Mouse (Mus musculus) intestine, embryonic 15.5 days (tissue): ENCODE results near the gene Acer3. TPM values are rescaled to one million over a fixed set of nuclear protein-coding genes. Genes with fewer than 3 reads are reported as not detected.
A peak's percentile ranks its signal among the peaks of the same experiment; 100 is the strongest.

Experiments
- ATAC-seq: fragments of 200-750 bp; cut with Nextera tagmentation; 2 replicates; pipeline ENCODE4 v1.8.0; 2017; ENCODE audit warnings: moderate TSS enrichment, moderate library complexity
- H3K27ac ChIP-seq: fragments of 300-500 bp; sonication (generic); 2 replicates; pipeline ENCODE4 v1.5.1; 2015; ENCODE audit warnings: mild to moderate bottlenecking, inconsistent platforms
- H3K27me3 ChIP-seq: fragments of 300-500 bp; sonication (generic); replicated peaks from 2 replicates; pipeline ENCODE4 v1.6.1; 2015; ENCODE audit warnings: inconsistent platforms
- H3K36me3 ChIP-seq: fragments of 300-500 bp; sonication (generic); 2 replicates; pipeline ENCODE4 v1.6.1; 2015; ENCODE audit warnings: inconsistent platforms
- H3K4me1 ChIP-seq: fragments of 300-500 bp; sonication (generic); replicated peaks from 2 replicates; pipeline ENCODE4 v1.6.1; 2015; ENCODE audit warnings: inconsistent platforms
- H3K4me2 ChIP-seq: fragments of 300-500 bp; sonication (generic); replicated peaks from 2 replicates; pipeline ENCODE4 v1.6.1; 2015; ENCODE audit warnings: mild to moderate bottlenecking, inconsistent platforms
- H3K4me3 ChIP-seq: fragments of 300-500 bp; sonication (generic); replicated peaks from 2 replicates; pipeline ENCODE4 v1.5.1; 2015; ENCODE audit warnings: inconsistent platforms
- H3K9ac ChIP-seq: fragments of 300-500 bp; sonication (generic); 2 replicates; pipeline ENCODE4 v1.6.1; 2015; ENCODE audit warnings: inconsistent platforms
- H3K9me3 ChIP-seq: fragments of 300-500 bp; sonication (generic); 2 replicates; pipeline ENCODE4 v1.6.1; 2016; ENCODE audit warnings: inconsistent platforms
- WGBS: fragments of 180-500 bp; shearing (Covaris S2); methylation state at CpG from one replicate; pipeline ENCODE4 v1.1.7; 2015; 5-methylcytosine and 5-hydroxymethylcytosine counted together
- polyA plus RNA-seq: library from polyadenylated mRNA; unstranded; fragments of >200 nt; fragmentation: Nextera tagmentation; extraction: Ambion mirVana; gene quantifications from 2 replicates; pipeline ENCODE4 v1.2.1, GENCODE M21; 2015

Gene Acer3
- polyA plus RNA-seq = 20.0 and 20.5 TPM in 2 replicates

DNA sequence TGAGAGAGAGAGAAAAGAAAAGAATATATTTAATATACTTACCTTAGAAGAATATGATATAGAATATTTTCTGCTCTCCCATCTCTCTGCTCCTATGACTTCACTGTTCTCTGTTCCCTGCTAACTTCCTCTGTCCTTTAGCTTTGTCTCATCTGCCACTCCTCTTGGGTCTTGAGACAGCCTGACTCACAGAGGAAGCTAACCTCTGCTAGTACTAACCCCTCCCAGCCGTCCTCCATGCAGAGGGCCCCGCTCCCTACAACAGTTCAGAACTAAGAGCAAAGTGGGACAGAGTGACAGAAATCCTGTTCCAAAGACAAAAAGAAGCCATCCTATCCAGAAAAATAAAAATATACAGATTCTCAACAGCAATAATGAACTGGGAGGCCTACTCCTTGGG, at the start of gene Acer3:
Gene Acer3, minus strand, starts transcription at position 126 of the 400 bp plus-strand sequence.
- WGBS = 77% methylated on average over 2 of the region's 2 CpGs
- H3K36me3 ChIP-seq = no peaks in the 10 kb centered on the region
- H3K27ac ChIP-seq = no peak within 1 kb of the TSS
- no peaks in the 10 kb centered on the region for H3K9me3 ChIP-seq
- peaks cover 9% of the 10 kb centered on the region; the same call in 1 of the 2 replicates for H3K4me1 ChIP-seq
- ATAC-seq = no peak
- no peaks in the 10 kb centered on the region for H3K27me3 ChIP-seq
- H3K4me3 ChIP-seq = no peak within 1 kb of the TSS
- no peak within 1 kb of the TSS for H3K9ac ChIP-seq
- H3K4me2 ChIP-seq = no peak within 1 kb of the TSS

GRCm38 (mm10) chr7:98369762-98370369, 48.9 kb upstream of the Acer3 start:
- Histone ChIP-seq H3K4me2 (no peak overlapping the region), H3K36me3 (no peaks in the 10 kb centered on the region), H3K9me3 (no peaks in the 10 kb centered on the region), H3K4me1 (no peaks in the 10 kb centered on the region; the same call in 1 of the 2 replicates), H3K9ac (no peak overlapping the region), H3K4me3 (no peak overlapping the region), H3K27me3 (no peaks in the 10 kb centered on the region), H3K27ac (no peak overlapping the region)
- ATAC-seq = no peak
- 64% methylated on average over 10 of the region's 10 CpGs for WGBS

DNA sequence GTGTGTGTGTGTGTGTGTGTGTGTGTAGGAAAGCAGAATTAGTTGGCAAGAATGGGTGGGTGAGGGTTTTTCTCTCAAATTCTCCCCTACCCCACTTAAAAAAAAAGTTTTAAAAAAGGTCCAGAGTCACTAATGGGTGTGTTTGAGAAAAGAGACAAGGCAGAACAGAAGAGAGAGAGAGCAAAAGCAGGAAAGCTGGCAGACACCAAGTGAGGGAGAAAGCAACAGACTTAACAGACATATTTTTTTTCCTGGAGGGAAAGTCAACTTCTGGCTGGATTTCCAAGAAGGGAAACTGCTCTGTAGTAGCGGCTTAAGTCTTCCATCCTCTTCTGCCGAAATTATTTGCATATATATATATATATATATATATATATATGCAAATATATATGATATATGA, 40.7 kb upstream of the Acer3 start:
- no peaks in the 10 kb centered on the region for H3K9me3 ChIP-seq
- no peaks in the 10 kb centered on the region for H3K36me3 ChIP-seq
- H3K4me3 ChIP-seq = peak overlapping the region; percentile 81
- H3K4me1 ChIP-seq = peaks cover 18% of the 10 kb centered on the region
- no peak overlapping the region for H3K9ac ChIP-seq
- peak overlapping the region; percentile 95 for H3K4me2 ChIP-seq
- 20% methylated on average over 2 of the region's 2 CpGs for WGBS
- peak; percentile 18 for ATAC-seq
- H3K27me3 ChIP-seq = no peaks in the 10 kb centered on the region
- H3K27ac ChIP-seq = peak overlapping the region; percentile 90

DNA sequence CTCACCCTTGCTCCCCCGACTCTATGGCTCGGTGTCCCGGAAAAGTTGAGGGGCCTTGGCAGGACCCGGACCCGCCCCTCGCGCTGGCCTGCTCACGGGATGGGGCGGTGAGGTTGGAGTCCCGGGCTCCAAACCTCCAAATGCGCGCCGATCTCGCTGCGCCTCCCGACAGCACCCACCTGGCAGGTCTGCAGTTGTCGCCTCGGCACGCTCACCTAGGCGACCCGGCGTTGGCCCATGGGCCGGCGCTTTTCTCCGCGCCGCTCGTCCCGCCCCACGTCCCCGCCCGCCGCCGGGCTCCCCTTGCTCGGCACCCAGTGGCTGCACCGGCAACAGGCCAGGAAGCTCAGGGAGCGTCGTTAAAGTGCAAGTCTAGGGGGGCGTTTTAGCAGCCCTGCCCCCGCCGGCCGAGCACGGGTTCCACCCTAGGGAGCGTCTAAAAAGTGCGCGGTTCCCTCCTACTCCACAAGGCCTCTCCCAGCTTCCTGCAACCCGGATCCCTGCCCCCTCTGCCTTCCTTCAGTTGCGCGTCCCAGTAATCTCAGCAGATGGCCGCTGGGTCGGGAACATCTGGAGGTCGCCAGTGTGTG, 40.1 kb upstream of the Acer3 start, which contains the start of gene Tsku:
Gene Tsku, minus strand, starts transcription at position 266 of the 590 bp plus-strand sequence.
- Histone ChIP-seq H3K4me2 (peak within 1 kb of the TSS; percentile 95), H3K4me3 (peak within 1 kb of the TSS; percentile 81), H3K27ac (peak within 1 kb of the TSS; percentile 90), H3K36me3 (no peaks in the 10 kb centered on the region), H3K27me3 (no peaks in the 10 kb centered on the region), H3K9ac (peak within 1 kb of the TSS; percentile 78), H3K9me3 (no peaks in the 10 kb centered on the region), H3K4me1 (peaks cover 23% of the 10 kb centered on the region)
- peak; percentile 94 for ATAC-seq
- WGBS = under 1% methylated on average over 52 of the region's 52 CpGs

- no peaks in the 10 kb centered on the region for H3K36me3 ChIP-seq
- H3K4me2 ChIP-seq = peak overlapping the region; percentile 95
- H3K27ac ChIP-seq = peak overlapping the region; percentile 90
- H3K27me3 ChIP-seq = no peaks in the 10 kb centered on the region
- H3K4me3 ChIP-seq = peak overlapping the region; percentile 81
- ATAC-seq = peak; percentile 18
- peak overlapping the region; percentile 78 for H3K9ac ChIP-seq
- H3K9me3 ChIP-seq = no peaks in the 10 kb centered on the region
- 0% methylated on average over 20 of the region's 20 CpGs for WGBS
- peaks cover 28% of the 10 kb centered on the region for H3K4me1 ChIP-seq
Measured at GRCm38 (mm10) chr7:98360621-98360990, 39.6 kb upstream of the Acer3 start.

DNA sequence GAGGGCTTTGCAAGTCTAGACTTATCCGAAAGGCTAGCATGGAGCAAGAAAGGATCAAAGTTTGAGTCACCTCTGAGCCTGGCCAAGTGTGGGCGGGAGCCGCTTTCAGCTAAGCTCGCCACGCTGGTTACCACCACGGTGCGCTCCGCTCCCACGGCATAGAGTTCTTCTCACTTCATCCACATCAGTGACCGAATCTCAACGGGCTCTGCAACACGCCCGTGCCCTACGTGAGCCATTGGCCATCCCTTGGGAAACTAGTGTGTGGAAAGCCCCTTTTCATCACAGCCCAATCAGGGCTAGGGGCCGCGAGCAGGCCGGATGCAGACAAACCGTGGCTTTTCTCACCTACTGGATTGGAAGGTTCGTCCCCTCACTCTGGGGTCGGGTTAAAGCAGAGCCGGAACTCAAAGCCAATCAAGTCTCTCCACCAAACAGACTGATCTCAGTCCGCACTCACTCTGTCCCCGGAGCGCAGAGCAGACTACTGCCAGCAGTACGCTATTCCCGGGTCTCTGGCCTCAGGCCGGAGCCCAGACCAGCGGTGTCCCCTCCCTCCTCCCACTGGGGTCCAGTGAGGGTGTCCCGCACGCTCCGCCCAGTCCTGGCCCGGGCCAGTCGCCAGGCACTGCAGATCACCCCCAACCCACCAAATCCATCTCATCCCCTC, 39.1 kb upstream of the Acer3 start:
- Histone ChIP-seq H3K4me2 (peak overlapping the region; percentile 95), H3K27ac (peak overlapping the region; percentile 90), H3K9me3 (no peaks in the 10 kb centered on the region), H3K36me3 (no peaks in the 10 kb centered on the region), H3K4me3 (peak overlapping the region; percentile 81), H3K9ac (peak overlapping the region; percentile 78), H3K27me3 (no peaks in the 10 kb centered on the region), H3K4me1 (peaks cover 34% of the 10 kb centered on the region)
- peak; percentile 32 for ATAC-seq
- under 1% methylated on average over 33 of the region's 33 CpGs for WGBS

DNA sequence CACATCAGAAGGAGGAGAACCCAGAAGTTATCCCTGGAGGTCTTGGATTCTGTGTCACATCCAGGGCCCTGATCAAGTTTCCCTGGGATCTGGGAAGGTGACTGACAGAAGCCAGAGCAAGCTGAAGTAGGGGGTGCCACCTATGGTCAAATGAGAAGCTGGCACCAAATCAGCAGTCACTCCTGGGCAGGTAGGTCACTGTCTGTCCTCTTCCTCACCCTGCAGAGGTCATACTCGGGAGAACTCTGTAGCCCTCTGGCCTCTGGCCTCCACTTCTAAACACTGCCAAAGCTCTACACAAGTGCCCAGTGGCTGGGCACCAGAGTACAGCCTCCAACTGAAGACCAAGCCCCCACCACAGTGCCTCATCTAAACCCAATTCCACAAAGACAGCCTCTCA, 37.0 kb upstream of the Acer3 start:
- Histone ChIP-seq H3K27ac (no peak overlapping the region), H3K9ac (no peak overlapping the region), H3K4me3 (no peak overlapping the region), H3K36me3 (no peaks in the 10 kb centered on the region), H3K9me3 (no peaks in the 10 kb centered on the region), H3K27me3 (no peaks in the 10 kb centered on the region), H3K4me1 (peaks cover 43% of the 10 kb centered on the region), H3K4me2 (no peak overlapping the region)
- WGBS = 69% methylated on average over 1 of the region's 1 CpGs
- no peak for ATAC-seq

DNA sequence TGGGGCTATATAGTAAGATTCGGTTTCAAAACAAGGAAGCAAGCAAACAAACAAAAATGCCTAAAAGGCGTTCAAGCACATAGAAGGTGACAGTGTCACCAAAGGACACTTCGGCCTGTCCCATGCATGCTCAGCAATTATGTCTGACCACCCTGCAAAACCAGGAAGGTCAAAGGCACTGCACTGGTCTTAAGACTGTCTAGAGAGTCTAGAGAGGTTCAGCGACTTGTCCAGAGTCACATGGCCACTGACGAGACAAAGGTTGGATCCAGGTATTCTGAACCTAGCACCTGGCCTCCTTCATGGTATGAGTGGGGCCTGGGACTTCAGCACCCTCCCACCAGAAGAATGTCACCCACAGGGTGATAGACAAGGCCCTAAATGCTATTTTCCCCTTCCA, 36.3 kb upstream of the Acer3 start:
- H3K4me1 ChIP-seq = peaks cover 41% of the 10 kb centered on the region

GRCm38 (mm10) chr7:98354921-98355310, 33.9 kb upstream of the Acer3 start:
- Histone ChIP-seq H3K9me3 (no peaks in the 10 kb centered on the region), H3K9ac (0 out of 2 replicates have a peak overlapping the region, but pooled peaks have one; percentile 17), H3K27ac (peak overlapping the region; percentile 0; the same call in 1 of the 2 replicates), H3K27me3 (no peaks in the 10 kb centered on the region), H3K36me3 (peaks cover 18% of the 10 kb centered on the region), H3K4me1 (peaks cover 34% of the 10 kb centered on the region), H3K4me3 (no peak overlapping the region), H3K4me2 (peak overlapping the region; percentile 35)
- ATAC-seq = peak; percentile 59
- WGBS = 31% methylated on average over 4 of the region's 4 CpGs

More for the DNA sequence above, 36.3 kb upstream of the Acer3 start:
- H3K4me2 ChIP-seq = no peak overlapping the region
- no peaks in the 10 kb centered on the region for H3K27me3 ChIP-seq
- ATAC-seq = no peak
- H3K4me3 ChIP-seq = no peak overlapping the region
- H3K27ac ChIP-seq = no peak overlapping the region
- no peak overlapping the region for H3K9ac ChIP-seq
- 82% methylated on average over 5 of the region's 5 CpGs for WGBS
- H3K36me3 ChIP-seq = 0 out of 2 replicates have a peak, but pooled peaks cover 1% of the 10 kb centered on the region
- no peaks in the 10 kb centered on the region for H3K9me3 ChIP-seq

DNA sequence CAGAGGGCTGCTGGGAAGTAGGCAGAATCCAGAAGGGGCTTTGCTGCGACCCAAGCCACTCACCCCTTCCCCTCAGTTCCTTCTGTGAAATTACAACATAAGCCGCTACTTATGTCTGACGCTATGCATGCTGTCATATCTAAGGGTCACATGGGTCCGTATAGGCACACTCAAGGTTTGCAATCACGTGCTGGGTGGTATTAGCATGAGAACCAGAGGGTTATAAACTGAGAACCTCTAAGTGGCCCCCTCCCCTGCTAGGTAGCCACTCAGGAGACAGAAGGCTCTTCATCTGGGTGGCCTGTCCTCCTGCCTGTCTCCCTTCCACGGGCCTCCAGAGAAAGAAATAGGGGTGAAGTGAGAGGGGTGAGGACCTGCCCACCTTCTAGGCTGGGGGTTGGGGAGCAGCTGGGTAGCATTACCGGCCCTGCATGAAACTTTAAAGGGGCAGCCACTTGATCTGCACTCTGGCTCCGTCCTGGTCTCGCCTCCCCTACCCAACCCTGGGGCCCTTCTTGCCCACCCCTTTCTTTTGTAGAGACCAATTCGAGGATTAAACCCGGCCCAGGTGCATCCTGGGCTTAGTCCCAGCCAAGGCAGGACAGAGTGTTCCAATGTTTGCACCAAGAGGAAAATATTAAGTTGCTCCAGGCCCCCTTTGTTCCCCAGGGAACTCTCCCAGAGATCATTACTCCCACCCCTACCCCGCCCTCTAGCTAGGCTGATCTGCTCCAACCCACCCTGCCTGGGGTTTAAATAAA, 33.3 kb upstream of the Acer3 start:
- peak; percentile 51 for ATAC-seq

DNA sequence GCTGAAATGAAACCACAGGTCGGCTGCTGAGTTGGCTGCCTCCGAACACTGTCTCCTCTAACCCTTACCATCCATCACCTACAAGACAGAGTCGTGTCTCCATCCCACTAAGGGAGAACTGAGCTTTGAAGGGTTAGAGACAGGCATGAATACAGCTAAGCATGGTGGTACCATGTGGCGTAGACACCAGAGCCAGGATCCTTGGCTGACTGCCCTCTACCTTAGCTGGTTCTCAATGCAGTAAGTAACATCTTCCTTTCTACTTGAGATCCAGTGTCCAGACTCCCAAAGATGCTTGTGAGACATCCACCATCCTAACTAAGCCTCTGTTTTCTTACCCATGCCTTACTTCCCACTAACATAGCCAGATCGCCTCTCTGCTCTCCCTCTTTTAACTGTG, 32.6 kb upstream of the Acer3 start:
- no peak overlapping the region for H3K4me2 ChIP-seq
- no peak overlapping the region for H3K4me3 ChIP-seq
- 85% methylated on average over 5 of the region's 5 CpGs for WGBS
- H3K27ac ChIP-seq = no peak overlapping the region
- no peak overlapping the region for H3K9ac ChIP-seq
- ATAC-seq = no peak
- H3K36me3 ChIP-seq = peaks cover 18% of the 10 kb centered on the region
- no peaks in the 10 kb centered on the region for H3K9me3 ChIP-seq
- H3K27me3 ChIP-seq = no peaks in the 10 kb centered on the region
- peaks cover 26% of the 10 kb centered on the region for H3K4me1 ChIP-seq

More for the DNA sequence above, 33.3 kb upstream of the Acer3 start:
- no peaks in the 10 kb centered on the region for H3K9me3 ChIP-seq
- peak overlapping the region; percentile 0; the same call in 1 of the 2 replicates for H3K27ac ChIP-seq
- H3K4me1 ChIP-seq = peaks cover 29% of the 10 kb centered on the region
- 27% methylated on average over 12 of the region's 12 CpGs for WGBS
- H3K36me3 ChIP-seq = peaks cover 18% of the 10 kb centered on the region
- 0 out of 2 replicates have a peak overlapping the region, but pooled peaks have one; percentile 17 for H3K9ac ChIP-seq
- peak overlapping the region; percentile 35 for H3K4me2 ChIP-seq
- no peak overlapping the region for H3K4me3 ChIP-seq
- H3K27me3 ChIP-seq = no peaks in the 10 kb centered on the region

DNA sequence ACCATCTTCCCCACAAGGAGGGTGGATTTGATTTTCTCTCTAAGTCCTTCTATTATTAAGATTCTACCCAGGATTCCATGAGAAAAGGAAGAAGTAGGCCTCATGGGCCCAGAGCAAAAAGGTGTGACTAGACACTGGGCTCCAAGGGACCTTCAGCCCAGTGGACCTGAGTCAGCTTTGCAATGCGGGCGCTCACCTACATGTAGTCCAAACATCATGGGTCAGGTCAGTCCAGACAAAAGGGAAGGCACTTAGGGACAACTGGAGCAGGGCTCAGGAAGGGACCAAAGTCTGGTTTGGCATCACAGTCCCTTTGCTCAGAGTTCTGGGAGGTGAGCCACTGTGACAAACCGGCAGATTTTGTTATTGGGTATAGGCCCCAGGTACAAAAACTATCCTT, 30.5 kb upstream of the Acer3 start:
- H3K9me3 ChIP-seq = no peaks in the 10 kb centered on the region
- no peak overlapping the region for H3K4me2 ChIP-seq
- peaks cover 18% of the 10 kb centered on the region for H3K36me3 ChIP-seq
- no peak for ATAC-seq
- no peak overlapping the region for H3K4me3 ChIP-seq
- H3K4me1 ChIP-seq = peaks cover 24% of the 10 kb centered on the region
- 92% methylated on average over 3 of the region's 3 CpGs for WGBS
- H3K27ac ChIP-seq = no peak overlapping the region
- no peaks in the 10 kb centered on the region; the same call in 1 of the 2 replicates for H3K27me3 ChIP-seq
- no peak overlapping the region for H3K9ac ChIP-seq
